Mouse (Mus musculus) CH12.LX (cell line): ENCODE measurements at regions not wholly inside any gene's neighbourhood (a gene's known extent, or its start where the extent isn't known, plus 50 kb on each side); places are given as distances from the start of the nearest gene placed in this dataset.

Experiments
- DNase-seq: peaks from one replicate; pipeline ENCODE4 v3.0.0-alpha.2; 2013; ENCODE audit errors: extremely low read depth
- H3K27ac ChIP-seq: 2 replicates; pipeline ENCODE4 v1.5.1; 2012; ENCODE audit warnings: low read depth, mild to moderate bottlenecking, control low read depth, moderate library complexity; ENCODE audit not compliant: insufficient read depth
- H3K27me3 ChIP-seq: replicated peaks from 2 replicates; pipeline ENCODE3; 2012; ENCODE audit warnings: inconsistent platforms
- H3K36me3 ChIP-seq, 2 experiments: replicated peaks in 1 of 2; 2 replicates each; pipeline versions ENCODE3 to v1.6.1; 2012; ENCODE audit warnings: inconsistent platforms in 1 of 2, low read length in 1 of 2, mild to moderate bottlenecking in 1 of 2, mixed read lengths in 1 of 2, moderate library complexity in 1 of 2; ENCODE audit not compliant: control insufficient read depth in 1 of 2, insufficient read depth in 1 of 2
- H3K4me1 ChIP-seq, 2 experiments: 2 replicates each; pipeline ENCODE4 v1.6.1; 2012; ENCODE audit warnings: inconsistent platforms in 1 of 2, moderate library complexity in 1 of 2; ENCODE audit not compliant: insufficient read depth in 2 of 2, control insufficient read depth in 1 of 2
- H3K4me2 ChIP-seq: 2 replicates; pipeline ENCODE4 v1.6.1; 2012; ENCODE audit warnings: low read depth, mild to moderate bottlenecking, control low read depth; ENCODE audit not compliant: poor library complexity, insufficient read depth, severe bottlenecking
- H3K4me3 ChIP-seq, 3 experiments: fragments of 150-350 bp in 1 of 3; sonication (generic) in 1 of 3; replicated peaks in 1 of 3; 2 replicates each; pipeline versions ENCODE3 to v1.5.1; 2011 to 2012; ENCODE audit warnings: low read depth in 2 of 3, low read length in 2 of 3, mild to moderate bottlenecking in 2 of 3, moderate library complexity in 2 of 3, control low read depth in 1 of 3, improper control_type of control experiment in 1 of 3, inconsistent platforms in 1 of 3, mixed read lengths in 1 of 3; ENCODE audit not compliant: poor library complexity in 1 of 3
- H3K79me2 ChIP-seq: replicated peaks from 2 replicates; pipeline ENCODE4 v1.6.1; 2012; ENCODE audit warnings: mild to moderate bottlenecking, moderate library complexity; ENCODE audit not compliant: control insufficient read depth, poor library complexity, insufficient read depth, severe bottlenecking; ENCODE audit errors: extremely low read depth
- H3K9ac ChIP-seq: 2 replicates; pipeline ENCODE4 v1.6.1; 2012; ENCODE audit warnings: low read depth, mild to moderate bottlenecking, control low read depth, moderate library complexity; ENCODE audit not compliant: insufficient read depth
- H3K9me3 ChIP-seq: replicated peaks from 2 replicates; pipeline ENCODE3; 2012; ENCODE audit warnings: low read length, inconsistent platforms, mixed read lengths
- BHLHE40 ChIP-seq: IDR thresholded peaks from 2 replicates; pipeline ENCODE4 v1.6.1; 2011; ENCODE audit warnings: mild to moderate bottlenecking, low read depth, low read length, improper control_type of control experiment
- CTCF ChIP-seq, 2 experiments: IDR thresholded peaks in 1 of 2; conservative IDR thresholded peaks in 1 of 2; 2 replicates each; pipeline ENCODE4 v1.5.1; 2011 to 2012; ENCODE audit warnings: low read depth in 2 of 2, low read length in 2 of 2, improper control_type of control experiment in 1 of 2, inconsistent platforms in 1 of 2, mild to moderate bottlenecking in 1 of 2, moderate library complexity in 1 of 2
- E2F4 ChIP-seq: IDR thresholded peaks from 2 replicates; pipeline ENCODE4 v1.6.1; 2011; ENCODE audit warnings: low read depth, low read length, improper control_type of control experiment; ENCODE audit not compliant: insufficient replicate concordance
- EP300 ChIP-seq: IDR thresholded peaks from 2 replicates; pipeline ENCODE4 v1.6.1; 2011; ENCODE audit warnings: low read length, improper control_type of control experiment
- HCFC1 ChIP-seq: IDR thresholded peaks from 2 replicates; pipeline ENCODE4 v1.6.1; 2012; ENCODE audit warnings: low read depth, mild to moderate bottlenecking, inconsistent platforms, low read length, improper control_type of control experiment
- IRF4 ChIP-seq: IDR thresholded peaks from 2 replicates; pipeline ENCODE4 v1.6.1; 2014; ENCODE audit warnings: low read depth, mild to moderate bottlenecking, inconsistent platforms, low read length, improper control_type of control experiment
- JUND ChIP-seq: conservative IDR thresholded peaks from 2 replicates; pipeline ENCODE4 v1.6.1; 2011; ENCODE audit warnings: low read depth, low read length, improper control_type of control experiment
- MAFK ChIP-seq: IDR thresholded peaks from 2 replicates; pipeline ENCODE4 v1.6.1; 2011; ENCODE audit warnings: low read length, improper control_type of control experiment; ENCODE audit not compliant: insufficient replicate concordance
- MAZ ChIP-seq: IDR thresholded peaks from 2 replicates; pipeline ENCODE4 v1.6.1; 2012; ENCODE audit warnings: low read depth, mild to moderate bottlenecking, inconsistent platforms, low read length, improper control_type of control experiment, moderate library complexity
- MEF2A ChIP-seq: IDR thresholded peaks from 2 replicates; pipeline ENCODE4 v1.6.1; 2014; ENCODE audit warnings: low read depth, mild to moderate bottlenecking, inconsistent platforms, low read length, improper control_type of control experiment, borderline replicate concordance
- MYC ChIP-seq: IDR thresholded peaks from 2 replicates; pipeline ENCODE4 v1.6.1; 2011; ENCODE audit warnings: low read depth, mild to moderate bottlenecking, improper control_type of control experiment, low read length
- NRF1 ChIP-seq: IDR thresholded peaks from 2 replicates; pipeline ENCODE4 v1.6.1; 2014; ENCODE audit warnings: low read depth, mild to moderate bottlenecking, inconsistent platforms, low read length, improper control_type of control experiment, moderate library complexity
- PAX5 ChIP-seq: IDR thresholded peaks from 2 replicates; pipeline ENCODE4 v1.6.1; 2012; ENCODE audit warnings: low read length, inconsistent platforms, mixed read lengths
- POLR2A ChIP-seq: IDR thresholded peaks from 2 replicates; pipeline ENCODE4 v1.6.1; 2011; ENCODE audit warnings: low read depth, mild to moderate bottlenecking, improper control_type of control experiment, low read length
- POLR2AphosphoS2 ChIP-seq: IDR thresholded peaks from 2 replicates; pipeline ENCODE4 v1.6.1; 2011; ENCODE audit warnings: low read depth, low read length, improper control_type of control experiment
- RAD21 ChIP-seq: IDR thresholded peaks from 2 replicates; pipeline ENCODE4 v1.6.1; 2011; ENCODE audit warnings: low read depth, mild to moderate bottlenecking, low read length, improper control_type of control experiment, moderate library complexity
- RCOR1 ChIP-seq: conservative IDR thresholded peaks from 2 replicates; pipeline ENCODE4 v1.6.1; 2012; ENCODE audit warnings: low read depth, mild to moderate bottlenecking, inconsistent platforms, low read length, improper control_type of control experiment
- SIN3A ChIP-seq: IDR thresholded peaks from 2 replicates; pipeline ENCODE4 v1.6.1; 2012; ENCODE audit warnings: low read length, improper control_type of control experiment, inconsistent platforms
- SMC3 ChIP-seq: IDR thresholded peaks from 2 replicates; pipeline ENCODE4 v1.6.1; 2011; ENCODE audit warnings: low read depth, low read length, improper control_type of control experiment
- UBTF ChIP-seq: IDR thresholded peaks from 2 replicates; pipeline ENCODE4 v1.6.1; 2012; ENCODE audit warnings: low read depth, mild to moderate bottlenecking, inconsistent platforms, low read length, improper control_type of control experiment, moderate library complexity
- USF1 ChIP-seq: IDR thresholded peaks from 2 replicates; pipeline ENCODE4 v1.6.1; 2014; ENCODE audit warnings: low read depth, mild to moderate bottlenecking, inconsistent platforms, low read length, improper control_type of control experiment
- ZMIZ1 ChIP-seq: IDR thresholded peaks from 2 replicates; pipeline ENCODE4 v1.6.1; 2012; ENCODE audit warnings: low read depth, mild to moderate bottlenecking, inconsistent platforms, low read length, improper control_type of control experiment
- ZNF384 ChIP-seq: IDR thresholded peaks from 2 replicates; pipeline ENCODE4 v1.6.1; 2012; ENCODE audit warnings: low read depth, low read length, improper control_type of control experiment, inconsistent platforms
- dilution Hi-C: fragments of 300-500 bp; cut with MboI; formaldehyde crosslinking; loops from 2 replicates; pipeline ENCODE4 v1.14.3; 2020; ENCODE audit warnings: low sequenced_read_pairs; ENCODE audit not compliant: extremely low pct_unique_long_range_greater_than_20kb, extremely low pct_ligation_motif_present
- in situ Hi-C: fragments of 300-500 bp; cut with MboI; formaldehyde crosslinking; loops from 3 replicates; pipeline ENCODE4 v1.14.3; 2019; ENCODE audit warnings: low sequenced_read_pairs, low pct_ligation_motif_present, low pct_unique_long_range_greater_than_20kb, mixed read lengths

- Histone ChIP-seq H3K79me2 (no peaks in the 10 kb centered on the region), H3K4me3 (no peak overlapping the region), H3K4me1 (no peaks in the 10 kb centered on the region), H3K27me3 (no peaks in the 10 kb centered on the region), H3K9me3 (peaks cover 34% of the 10 kb centered on the region), H3K9ac (no peak overlapping the region), H3K36me3 (no peaks in the 10 kb centered on the region), H3K27ac (no peak overlapping the region), H3K4me2 (no peak overlapping the region)
- dilution Hi-C loops: no loop called here
- in situ Hi-C loops: no loop called here
- TF ChIP-seq SMC3 (no peak), ZMIZ1 (no peak), MAFK (no peak), EP300 (no peak), POLR2AphosphoS2 (no peak), POLR2A (no peak)
- no peak for DNase-seq
Measured at GRCm38 (mm10) chr9:94216414-94217279, 321.2 kb downstream of the 1190002N15Rik start.

- no peak overlapping the region for H3K4me3 ChIP-seq
- H3K9ac ChIP-seq: no peak overlapping the region
- H3K27ac ChIP-seq: no peak overlapping the region
- H3K4me2 ChIP-seq: no peak overlapping the region
- no peaks in the 10 kb centered on the region for H3K4me1 ChIP-seq
- in situ Hi-C loops: no loop called here
- TF ChIP-seq MAZ: no peak
- TF ChIP-seq MYC: no peak
- TF ChIP-seq PAX5: no peak
- no peak for TF ChIP-seq E2F4
- no peak for TF ChIP-seq RCOR1
- no peak for TF ChIP-seq SMC3
- no peak for TF ChIP-seq UBTF
- TF ChIP-seq, all 38 proteins: peak for 0
- Histone ChIP-seq H3K79me2 (no peaks in the 10 kb centered on the region), H3K27me3 (no peaks in the 10 kb centered on the region), H3K36me3 (no peaks in the 10 kb centered on the region), H3K9me3 (peaks cover 38% of the 10 kb centered on the region)
- no peak for DNase-seq
- dilution Hi-C loops: no loop called here
Measured at GRCm38 (mm10) chr9:94210467-94211249, 327.2 kb downstream of the 1190002N15Rik start.

DNA sequence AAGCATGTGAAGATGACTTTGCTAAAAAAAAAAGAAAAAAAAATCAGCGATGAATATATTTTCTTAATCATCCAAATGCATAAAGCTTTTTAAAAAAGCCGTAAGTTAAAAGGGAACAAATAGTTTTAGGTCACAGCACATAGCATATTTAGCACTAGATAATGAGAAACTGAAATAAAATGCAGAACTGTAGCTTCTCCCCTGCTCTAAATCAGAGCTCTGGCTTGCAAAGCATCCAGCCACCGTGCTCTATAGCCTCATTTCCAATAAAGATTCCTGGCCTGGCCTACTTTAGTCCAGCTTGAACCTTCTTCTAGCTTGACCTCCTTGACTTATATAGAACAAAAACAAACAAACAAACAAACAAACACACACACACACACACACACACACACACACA, 328.9 kb downstream of the 1190002N15Rik start:
- H3K9me3 ChIP-seq: peaks cover 51% of the 10 kb centered on the region
- H3K36me3 ChIP-seq: no peaks in the 10 kb centered on the region
- no peak overlapping the region for H3K9ac ChIP-seq
- H3K4me3 ChIP-seq: no peak overlapping the region
- no peak for DNase-seq
- H3K4me2 ChIP-seq: no peak overlapping the region
- dilution Hi-C loops: no loop called here
- TF ChIP-seq MEF2A (no peak), ZMIZ1 (no peak), POLR2AphosphoS2 (no peak), POLR2A (no peak), USF1 (no peak), BHLHE40 (no peak), ZNF384 (no peak), MYC (no peak), RAD21 (no peak), CTCF (conservative IDR thresholded peaks at IDR 0.05 in 1 of 2, IDR thresholded peaks at IDR 0.05 in 1 of 2; ENCODE audit: low read depth in 2 of 2, low read length in 2 of 2) (no peak), E2F4 (no peak), JUND (no peak), IRF4 (no peak), SMC3 (no peak), SIN3A (no peak), HCFC1 (no peak), NRF1 (no peak)
- H3K4me1 ChIP-seq: no peaks in the 10 kb centered on the region
- in situ Hi-C loops: no loop called here
- no peaks in the 10 kb centered on the region for H3K27me3 ChIP-seq
- no peak overlapping the region for H3K27ac ChIP-seq
- no peaks in the 10 kb centered on the region for H3K79me2 ChIP-seq
